Mouse (Mus musculus): ENCODE data around the gene Sox18. TPM values are rescaled to one million over a fixed set of nuclear protein-coding genes. Genes with fewer than 3 reads are reported as not detected.

The Sox18 gene
- polyA plus RNA-seq, 1 experiment from 2014 or later, result 40.5 TPM

DNA sequence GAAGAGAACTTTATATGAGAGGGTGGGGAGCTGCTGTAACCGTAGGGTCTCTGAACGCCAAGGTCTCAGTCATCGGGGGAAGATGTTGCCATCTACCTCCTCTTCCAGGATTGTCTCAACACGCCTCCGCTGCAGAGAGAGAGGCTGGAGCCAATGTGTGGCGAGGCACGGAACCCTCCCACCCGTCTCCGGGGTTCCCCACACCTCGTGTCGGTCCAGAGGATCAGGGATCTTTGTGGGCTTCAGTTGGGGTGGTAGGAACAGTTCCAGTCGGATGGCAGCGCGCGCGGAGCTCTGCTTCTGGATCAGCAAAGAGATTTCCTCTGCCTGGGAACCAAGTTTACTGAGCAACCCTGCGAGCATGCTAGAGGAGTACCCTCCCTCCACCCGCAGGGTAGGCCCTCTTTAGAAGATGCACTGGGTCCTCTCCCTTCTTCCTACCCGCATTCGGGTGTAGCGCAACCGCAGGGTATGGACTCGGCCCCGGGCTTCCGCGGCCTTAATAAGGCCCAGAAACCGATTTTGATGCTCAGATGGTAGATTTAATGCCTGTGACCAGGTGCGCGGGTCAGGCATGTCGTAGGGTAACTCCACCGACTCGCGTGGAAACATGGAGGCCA is 25.5 kb upstream of the Sox18 start:
- Histone ChIP-seq H3K4me2 (replicated peaks; ENCODE audit: low read depth, low read length) (no peak overlapping the region), H3K4me1 (ENCODE audit: control insufficient read depth, insufficient read depth, low read length) (0 out of 2 replicates have a peak, but pooled peaks cover 6% of the 10 kb centered on the region), H3K27me3 (ENCODE audit: control insufficient read depth, insufficient read depth, low read length) (no peaks in the 10 kb centered on the region), H3K27ac (ENCODE audit: low read depth, low read length) (no peak overlapping the region), H3K9me3 (ENCODE audit: control insufficient read depth, low read length) (no peaks in the 10 kb centered on the region), H3K9ac (ENCODE audit: low read depth, low read length) (no peak overlapping the region), H3K36me3 (ENCODE audit: control insufficient read depth, insufficient read depth, low read length) (no peaks in the 10 kb centered on the region), H3K4me3 (ENCODE audit: low read length) (no peak overlapping the region)
- WGBS, result 74% methylated on average over 33 of the region's 33 CpGs
- ATAC-seq (ENCODE audit: low FRiP score, low TSS enrichment), result no peak

GRCm38 (mm10) chr2:181695776-181696175 is 24.3 kb upstream of the Sox18 start:
- Histone ChIP-seq H3K27me3 (ENCODE audit: control insufficient read depth, insufficient read depth, low read length) (no peaks in the 10 kb centered on the region), H3K9me3 (ENCODE audit: control insufficient read depth, low read length) (no peaks in the 10 kb centered on the region), H3K36me3 (ENCODE audit: control insufficient read depth, insufficient read depth, low read length) (0 out of 2 replicates have a peak, but pooled peaks cover 4% of the 10 kb centered on the region), H3K27ac (ENCODE audit: low read depth, low read length) (no peak overlapping the region), H3K4me2 (replicated peaks; ENCODE audit: low read depth, low read length) (no peak overlapping the region), H3K9ac (ENCODE audit: low read depth, low read length) (no peak overlapping the region), H3K4me3 (ENCODE audit: low read length) (no peak overlapping the region), H3K4me1 (ENCODE audit: control insufficient read depth, insufficient read depth, low read length) (0 out of 2 replicates have a peak, but pooled peaks cover 6% of the 10 kb centered on the region)
- ATAC-seq (ENCODE audit: low FRiP score, low TSS enrichment), result no peak
- 71% methylated on average over 1 of the region's 1 CpGs for WGBS

- Histone ChIP-seq H3K4me2 (replicated peaks; ENCODE audit: low read depth, low read length) (peak overlapping the region; percentile 66), H3K9ac (ENCODE audit: low read depth, low read length) (no peak overlapping the region), H3K36me3 (ENCODE audit: control insufficient read depth, insufficient read depth, low read length) (peaks cover 5% of the 10 kb centered on the region; the same call in 1 of the 2 replicates), H3K4me3 (ENCODE audit: low read length) (no peak overlapping the region; the same call in 1 of the 2 replicates), H3K27ac (ENCODE audit: low read depth, low read length) (no peak overlapping the region), H3K4me1 (ENCODE audit: control insufficient read depth, insufficient read depth, low read length) (0 out of 2 replicates have a peak, but pooled peaks cover 6% of the 10 kb centered on the region), H3K9me3 (ENCODE audit: control insufficient read depth, low read length) (no peaks in the 10 kb centered on the region), H3K27me3 (ENCODE audit: control insufficient read depth, insufficient read depth, low read length) (no peaks in the 10 kb centered on the region)
- WGBS, result 87% methylated on average over 3 of the region's 3 CpGs
- ATAC-seq (ENCODE audit: low FRiP score, low TSS enrichment), result no peak
Observed at GRCm38 (mm10) chr2:181694581-181694980, 23.1 kb upstream of the Sox18 start.

- Histone ChIP-seq H3K4me2 (replicated peaks; ENCODE audit: low read depth, low read length) (peak within 1 kb of the TSS; percentile 66), H3K27me3 (ENCODE audit: control insufficient read depth, insufficient read depth, low read length) (no peaks in the 10 kb centered on the region), H3K4me3 (ENCODE audit: low read length) (peak within 1 kb of the TSS; percentile 71), H3K9ac (ENCODE audit: low read depth, low read length) (peak within 1 kb of the TSS; percentile 80), H3K9me3 (ENCODE audit: control insufficient read depth, low read length) (no peaks in the 10 kb centered on the region), H3K27ac (ENCODE audit: low read depth, low read length) (peak within 1 kb of the TSS; percentile 55), H3K36me3 (ENCODE audit: control insufficient read depth, insufficient read depth, low read length) (peaks cover 15% of the 10 kb centered on the region), H3K4me1 (ENCODE audit: control insufficient read depth, insufficient read depth, low read length) (0 out of 2 replicates have a peak, but pooled peaks cover 6% of the 10 kb centered on the region)
- peak; percentile 90 for ATAC-seq (ENCODE audit: low FRiP score, low TSS enrichment)
- WGBS, result under 1% methylated on average over 74 of the region's 75 CpGs
Observed at GRCm38 (mm10) chr2:181693339-181694280, 22.2 kb upstream of the Sox18 start, which contains the start of gene Rgs19. TSS of gene Rgs19 (minus strand) at chr2:181693977.

DNA sequence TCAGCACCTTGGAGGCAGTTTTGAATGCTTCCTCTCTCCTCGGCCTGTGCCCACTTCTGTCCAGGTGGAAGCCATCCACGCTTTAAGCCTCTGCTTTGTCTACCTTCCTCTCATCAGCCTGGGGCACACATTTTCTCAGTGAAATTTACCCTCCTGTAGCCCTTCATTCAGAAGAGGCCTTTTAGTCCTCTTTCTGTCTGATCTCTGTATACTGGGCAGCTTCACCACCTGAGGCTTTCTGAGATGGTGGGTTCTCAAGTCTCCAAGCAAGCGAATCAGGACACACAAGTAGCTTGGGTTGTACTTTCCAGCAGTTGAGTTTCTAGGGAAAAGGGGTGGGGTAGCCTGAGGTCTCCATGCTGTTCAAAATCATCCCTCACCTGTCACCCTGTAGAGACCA is 20.9 kb upstream of the Sox18 start:
- Histone ChIP-seq H3K4me3 (ENCODE audit: low read length) (peak overlapping the region; percentile 71; the same call in 1 of the 2 replicates), H3K36me3 (ENCODE audit: control insufficient read depth, insufficient read depth, low read length) (peaks cover 25% of the 10 kb centered on the region)

GRCm38 (mm10) chr2:181691571-181691970 is 20.1 kb upstream of the Sox18 start:
- Histone ChIP-seq H3K27me3 (ENCODE audit: control insufficient read depth, insufficient read depth, low read length) (no peaks in the 10 kb centered on the region), H3K4me2 (replicated peaks; ENCODE audit: low read depth, low read length) (no peak overlapping the region), H3K9ac (ENCODE audit: low read depth, low read length) (no peak overlapping the region), H3K9me3 (ENCODE audit: control insufficient read depth, low read length) (no peaks in the 10 kb centered on the region), H3K4me1 (ENCODE audit: control insufficient read depth, insufficient read depth, low read length) (0 out of 2 replicates have a peak, but pooled peaks cover 6% of the 10 kb centered on the region), H3K4me3 (ENCODE audit: low read length) (no peak overlapping the region), H3K27ac (ENCODE audit: low read depth, low read length) (no peak overlapping the region), H3K36me3 (ENCODE audit: control insufficient read depth, insufficient read depth, low read length) (peaks cover 32% of the 10 kb centered on the region)
- no peak for ATAC-seq (ENCODE audit: low FRiP score, low TSS enrichment)
- WGBS, result 90% methylated on average over 4 of the region's 4 CpGs

More for the DNA sequence above, 20.9 kb upstream of the Sox18 start:
- WGBS, result 87% methylated on average over 3 of the region's 3 CpGs
- Histone ChIP-seq H3K4me2 (replicated peaks; ENCODE audit: low read depth, low read length) (peak overlapping the region; percentile 66), H3K9ac (ENCODE audit: low read depth, low read length) (no peak overlapping the region), H3K27me3 (ENCODE audit: control insufficient read depth, insufficient read depth, low read length) (no peaks in the 10 kb centered on the region), H3K27ac (ENCODE audit: low read depth, low read length) (no peak overlapping the region), H3K9me3 (ENCODE audit: control insufficient read depth, low read length) (no peaks in the 10 kb centered on the region), H3K4me1 (ENCODE audit: control insufficient read depth, insufficient read depth, low read length) (0 out of 2 replicates have a peak, but pooled peaks cover 6% of the 10 kb centered on the region)
- ATAC-seq (ENCODE audit: low FRiP score, low TSS enrichment), result no peak

DNA sequence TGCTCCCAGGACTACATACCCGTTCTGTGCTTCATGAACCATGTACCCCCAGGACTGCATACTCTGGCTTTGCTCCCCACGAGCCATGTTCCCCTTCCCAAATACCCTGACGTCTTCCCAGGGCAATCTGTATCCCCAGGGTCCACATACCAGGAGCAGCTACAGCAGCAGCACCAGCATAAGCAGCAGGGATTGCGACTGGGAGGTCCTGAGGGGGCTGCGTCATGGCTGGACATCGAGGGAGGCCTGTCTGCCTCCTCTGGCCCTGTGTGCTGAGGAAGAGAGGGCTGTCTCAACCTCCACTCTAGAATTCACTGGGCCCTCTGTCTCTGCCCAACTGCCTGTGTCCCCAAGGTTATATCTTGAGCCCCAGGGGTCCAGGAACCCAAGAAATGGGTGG is 19.6 kb upstream of the Sox18 start:
- Histone ChIP-seq H3K9ac (ENCODE audit: low read depth, low read length) (no peak overlapping the region), H3K36me3 (ENCODE audit: control insufficient read depth, insufficient read depth, low read length) (peaks cover 37% of the 10 kb centered on the region), H3K27me3 (ENCODE audit: control insufficient read depth, insufficient read depth, low read length) (no peaks in the 10 kb centered on the region), H3K9me3 (ENCODE audit: control insufficient read depth, low read length) (no peaks in the 10 kb centered on the region), H3K4me3 (ENCODE audit: low read length) (no peak overlapping the region), H3K4me2 (replicated peaks; ENCODE audit: low read depth, low read length) (no peak overlapping the region), H3K27ac (ENCODE audit: low read depth, low read length) (no peak overlapping the region), H3K4me1 (ENCODE audit: control insufficient read depth, insufficient read depth, low read length) (0 out of 2 replicates have a peak, but pooled peaks cover 6% of the 10 kb centered on the region)
- ATAC-seq (ENCODE audit: low FRiP score, low TSS enrichment), result no peak
- 87% methylated on average over 6 of the region's 6 CpGs for WGBS

DNA sequence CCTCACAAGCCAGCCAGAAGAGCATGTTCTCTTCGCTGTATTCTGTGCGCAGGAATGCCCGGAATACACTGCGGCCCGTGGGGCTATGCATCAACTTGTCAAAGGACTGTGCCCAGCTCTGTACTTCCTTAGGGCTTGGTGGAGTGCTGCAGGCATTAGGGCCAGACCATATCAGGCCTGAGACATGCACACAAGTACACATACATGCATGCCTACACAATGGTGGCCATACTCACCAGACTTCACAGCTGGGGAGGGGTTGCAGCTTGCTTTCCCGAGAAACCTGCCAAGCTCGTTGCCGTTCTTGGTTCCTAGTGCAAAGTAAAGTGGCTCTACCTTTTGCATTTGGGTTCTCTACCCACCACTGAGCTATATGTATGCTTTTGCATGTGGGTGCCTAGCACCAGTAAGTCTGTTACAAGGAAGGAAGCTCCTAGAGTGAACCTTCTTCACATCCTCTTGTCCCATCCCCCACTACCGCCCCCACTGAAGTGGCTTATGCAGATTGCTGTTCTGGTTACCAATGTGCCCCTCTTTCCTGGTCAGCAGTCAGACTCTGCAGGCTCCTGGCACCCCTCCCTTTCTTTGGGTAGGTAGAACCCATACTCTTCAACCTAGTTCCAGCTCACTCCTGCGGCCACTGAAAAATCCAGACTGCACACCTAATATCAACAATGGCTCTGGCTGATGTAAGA is 18.2 kb upstream of the Sox18 start:
- no peak overlapping the region for H3K27ac ChIP-seq (ENCODE audit: low read depth, low read length)
- no peak for ATAC-seq (ENCODE audit: low FRiP score, low TSS enrichment)
- WGBS, result 91% methylated on average over 10 of the region's 10 CpGs
- no peak overlapping the region for H3K4me2 ChIP-seq (replicated peaks; ENCODE audit: low read depth, low read length)
- H3K4me1 ChIP-seq (ENCODE audit: control insufficient read depth, insufficient read depth, low read length), result 0 out of 2 replicates have a peak, but pooled peaks cover 6% of the 10 kb centered on the region
- no peak overlapping the region for H3K4me3 ChIP-seq (ENCODE audit: low read length)
- peaks cover 37% of the 10 kb centered on the region for H3K36me3 ChIP-seq (ENCODE audit: control insufficient read depth, insufficient read depth, low read length)
- no peak overlapping the region for H3K9ac ChIP-seq (ENCODE audit: low read depth, low read length)
- no peaks in the 10 kb centered on the region for H3K27me3 ChIP-seq (ENCODE audit: control insufficient read depth, insufficient read depth, low read length)
- no peaks in the 10 kb centered on the region for H3K9me3 ChIP-seq (ENCODE audit: control insufficient read depth, low read length)

Measured in kidney, embryonic 14.5 days (tissue).